Mouse (Mus musculus): ENCODE measurements around the gene Tacr2.
A peak's percentile ranks its signal among the peaks of the same experiment; 100 is the strongest.

The Tacr2 gene

DNA sequence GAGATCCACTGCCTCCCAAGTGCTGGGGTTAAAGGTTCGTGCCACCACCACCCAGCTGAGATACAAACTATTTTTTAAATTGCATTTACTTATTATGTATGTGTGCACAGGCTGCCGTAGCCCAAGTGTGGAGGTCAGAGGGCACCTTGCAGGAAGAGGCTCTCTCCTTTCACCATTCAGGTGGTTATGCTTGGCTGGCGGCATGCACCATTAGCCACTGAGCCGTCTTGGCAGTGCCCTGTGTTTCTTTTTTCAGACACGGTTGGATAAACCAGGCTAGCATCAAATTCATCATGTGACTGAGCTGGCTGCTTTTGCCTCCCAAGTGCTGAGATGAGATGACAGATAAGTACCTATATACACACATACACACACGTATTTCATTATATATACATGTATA is 13.0 kb upstream of the Tacr2 start:
- peak; percentile 57 for DNase-seq (ENCODE audit: low read depth, low spot score)

DNA sequence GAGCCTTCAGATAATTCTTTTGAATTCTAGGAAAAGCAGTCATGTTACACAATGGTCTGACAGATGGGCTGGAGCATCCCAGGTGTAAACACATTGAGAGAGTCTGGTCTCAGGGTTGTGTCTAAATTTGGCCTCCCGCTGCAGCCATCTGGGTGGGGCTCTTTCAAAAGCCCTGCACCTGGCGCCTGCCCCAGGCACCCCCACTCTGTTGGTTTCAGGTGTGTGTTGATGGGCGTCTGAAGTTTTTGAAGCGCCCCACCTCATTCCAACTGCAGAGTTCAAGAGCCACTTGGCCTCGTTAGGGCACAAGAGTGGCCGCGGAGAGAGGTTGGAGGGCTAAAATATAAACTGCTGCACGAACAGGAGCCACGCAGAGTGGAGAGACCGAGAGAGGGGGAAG is 9.9 kb upstream of the Tacr2 start:
- DNase-seq (ENCODE audit: low read depth, low spot score): peak; percentile 75

DNA sequence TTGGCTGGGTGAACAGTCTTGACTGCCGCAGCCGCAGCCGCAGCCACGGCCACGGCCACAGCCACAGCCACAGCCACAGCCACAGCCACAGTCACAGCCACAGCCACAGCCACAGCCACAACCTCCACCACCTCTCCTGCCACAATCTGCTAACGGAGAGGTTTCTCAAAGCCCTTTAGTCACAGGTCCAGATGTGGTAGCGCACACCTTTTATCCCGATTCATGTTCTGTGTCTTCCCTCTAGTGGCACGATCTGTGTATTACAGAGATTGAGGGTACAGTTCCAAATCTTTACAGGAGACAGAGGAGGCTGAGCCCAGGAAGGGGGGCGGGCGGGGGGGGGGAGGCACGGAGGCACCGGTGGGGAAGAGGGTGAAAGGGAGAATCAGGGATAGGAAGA is 9.3 kb upstream of the Tacr2 start:
- peak; percentile 65 for DNase-seq (ENCODE audit: low read depth, low spot score)

DNA sequence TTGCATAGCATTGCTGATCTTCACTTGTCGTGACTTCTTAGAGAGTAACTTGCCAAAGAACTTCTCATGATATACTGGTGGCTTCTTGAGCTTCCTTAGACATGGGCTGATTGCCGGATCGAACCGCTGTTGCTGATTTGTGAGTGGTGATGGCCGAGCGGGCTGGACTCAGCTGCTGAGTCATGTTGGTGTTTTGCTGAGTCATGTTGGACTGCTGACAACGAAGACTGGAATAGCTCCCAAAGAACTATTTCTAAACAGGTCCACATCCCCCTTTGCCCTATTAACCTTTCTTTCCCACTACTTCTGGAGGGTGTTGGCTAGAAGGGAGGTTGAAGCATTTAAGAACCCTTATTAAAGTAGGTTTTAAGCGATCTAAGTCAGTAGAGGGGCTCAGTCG is 8.2 kb upstream of the Tacr2 start:
- no peak for DNase-seq (ENCODE audit: low read depth, low spot score)

DNA sequence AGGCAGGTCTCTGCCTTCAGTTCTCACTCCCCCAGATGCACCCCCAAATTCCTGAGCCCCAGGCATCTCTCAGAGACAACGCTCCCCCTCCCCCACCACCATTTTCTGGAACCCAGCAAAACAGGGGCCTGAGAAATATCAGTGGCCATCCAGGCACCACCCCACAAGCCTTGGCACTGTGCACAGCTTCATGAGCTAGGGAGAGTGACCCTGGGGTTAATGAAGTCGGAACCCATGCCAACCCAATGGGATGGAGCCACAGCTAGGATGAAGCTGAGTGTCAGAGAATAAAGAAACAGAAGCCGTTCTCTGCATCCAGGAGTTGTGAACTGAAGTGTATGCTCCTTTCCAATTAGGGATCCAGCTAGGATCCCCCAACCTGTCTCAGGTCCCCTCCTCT is 5.1 kb upstream of the Tacr2 start:
- no peak for DNase-seq (ENCODE audit: low read depth, low spot score)

DNA sequence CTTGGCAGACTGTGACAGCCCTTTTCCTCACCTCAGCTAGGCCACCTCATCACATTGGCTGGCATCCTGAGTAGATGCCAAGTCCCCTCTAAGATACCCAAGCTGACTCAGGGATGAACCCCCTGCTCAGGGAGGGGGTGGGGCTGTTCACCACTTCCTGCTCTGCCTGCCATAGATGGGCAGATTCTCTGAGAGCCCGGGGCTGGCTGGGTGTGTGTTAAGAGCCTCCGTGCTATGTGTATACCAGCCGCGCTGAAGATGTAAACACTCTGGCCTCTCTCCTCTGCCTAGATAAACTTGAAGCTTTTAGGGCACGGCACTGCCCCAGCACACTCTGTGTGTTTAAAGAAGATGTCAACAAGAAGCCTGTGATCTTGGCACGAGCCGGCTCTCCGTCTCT is 4.4 kb upstream of the Tacr2 start:
- DNase-seq (ENCODE audit: low read depth, low spot score): no peak

DNA sequence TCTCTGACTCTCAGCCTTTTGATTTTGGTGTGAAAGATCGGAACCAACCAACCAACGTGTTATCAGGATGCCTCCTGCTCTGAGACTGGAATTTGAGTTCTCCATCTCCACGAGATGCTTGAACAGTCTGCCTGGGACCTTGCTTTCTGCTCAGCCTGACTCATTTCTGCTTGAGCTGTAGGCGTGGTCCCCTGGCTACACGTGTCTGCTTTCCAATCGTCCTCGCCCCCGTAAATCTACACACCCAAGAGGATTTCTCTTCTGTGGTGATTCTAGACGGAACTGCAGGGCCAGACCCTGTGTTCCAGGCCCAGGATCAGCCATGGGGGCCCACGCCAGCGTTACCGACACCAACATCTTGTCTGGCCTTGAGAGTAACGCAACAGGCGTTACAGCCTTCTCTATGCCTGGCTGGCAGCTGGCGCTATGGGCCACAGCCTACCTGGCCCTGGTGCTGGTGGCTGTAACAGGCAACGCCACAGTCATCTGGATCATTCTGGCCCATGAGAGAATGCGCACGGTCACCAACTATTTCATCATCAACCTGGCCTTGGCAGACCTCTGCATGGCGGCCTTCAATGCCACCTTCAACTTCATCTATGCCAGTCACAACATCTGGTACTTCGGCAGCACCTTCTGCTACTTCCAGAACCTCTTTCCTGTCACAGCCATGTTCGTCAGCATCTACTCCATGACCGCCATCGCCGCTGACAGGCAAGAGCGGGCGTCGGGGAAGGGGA is 428 bp downstream of the Tacr2 start:
- DNase-seq (ENCODE audit: low read depth, low spot score): no peak

DNA sequence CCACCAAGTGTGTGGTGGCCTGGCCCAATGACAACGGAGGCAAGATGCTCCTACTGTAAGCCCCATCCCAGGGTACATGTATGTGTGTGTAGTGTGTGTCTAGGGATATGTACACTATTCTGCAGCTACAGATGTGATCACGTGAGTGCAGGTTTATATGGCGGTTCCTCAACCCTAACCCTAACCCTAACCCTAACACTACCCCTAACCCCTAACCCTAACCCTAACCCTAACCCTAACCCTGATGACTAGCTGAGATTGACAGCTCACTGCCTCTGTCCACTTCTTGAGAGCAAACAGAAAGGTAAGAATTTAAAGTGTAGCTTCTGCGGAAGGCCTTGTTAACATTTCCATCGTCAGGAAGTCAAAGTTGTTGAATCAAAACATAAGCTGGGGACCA is 6.1 kb downstream of the Tacr2 start:
- DNase-seq (ENCODE audit: low read depth, low spot score): no peak

DNA sequence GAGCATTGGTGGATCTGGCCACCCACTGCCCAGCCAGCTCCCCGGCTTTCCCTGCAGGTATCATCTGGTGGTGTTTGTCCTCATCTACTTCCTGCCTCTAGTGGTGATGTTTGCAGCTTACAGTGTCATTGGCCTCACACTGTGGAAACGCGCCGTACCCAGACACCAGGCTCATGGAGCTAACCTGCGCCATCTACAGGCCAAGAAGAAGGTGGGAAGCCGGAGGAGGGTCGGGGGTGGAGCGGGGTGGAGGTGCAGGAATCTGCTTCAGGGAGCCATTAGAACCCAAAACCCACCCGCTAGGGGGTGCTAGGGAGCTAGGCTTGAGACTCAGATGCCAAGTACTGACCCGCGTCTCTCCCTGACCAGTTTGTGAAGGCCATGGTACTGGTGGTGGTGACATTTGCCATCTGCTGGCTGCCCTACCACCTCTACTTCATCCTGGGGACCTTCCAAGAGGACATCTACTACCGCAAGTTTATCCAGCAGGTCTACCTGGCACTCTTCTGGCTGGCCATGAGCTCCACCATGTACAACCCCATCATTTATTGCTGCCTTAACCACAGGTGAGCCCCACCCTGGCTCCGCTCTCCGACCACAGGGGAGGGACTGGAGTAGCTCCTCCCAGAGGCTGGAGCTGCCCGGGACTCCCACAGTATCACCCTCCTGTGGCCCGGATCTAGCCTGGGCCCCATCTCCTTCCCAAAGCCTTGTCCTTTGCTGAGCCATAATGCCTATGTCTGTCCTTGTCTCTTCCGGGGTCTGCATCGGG is 9.1 kb downstream of the Tacr2 start:
- peak; percentile 87 for DNase-seq (ENCODE audit: low read depth, low spot score)

DNA sequence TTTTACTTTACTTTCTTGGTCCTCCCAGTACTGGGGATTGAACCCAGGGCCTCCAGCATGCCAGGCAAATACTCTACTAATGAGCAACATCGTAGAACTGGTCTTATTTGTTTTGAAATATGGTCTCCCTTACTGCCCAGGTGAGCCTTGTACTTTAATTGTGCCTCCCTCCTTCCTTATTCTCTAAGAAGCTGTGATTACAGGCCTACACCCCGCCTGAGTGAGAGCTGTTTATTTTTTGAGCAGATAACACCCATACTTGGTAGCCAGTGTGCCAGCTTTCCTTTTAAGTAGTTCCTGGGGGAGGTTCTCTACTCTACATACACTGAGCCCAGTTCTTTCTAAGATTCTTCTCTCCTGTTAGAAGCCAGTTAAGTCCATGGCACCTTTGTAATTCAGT is 12.1 kb downstream of the Tacr2 start:
- no peak for DNase-seq (ENCODE audit: low read depth, low spot score)

DNA sequence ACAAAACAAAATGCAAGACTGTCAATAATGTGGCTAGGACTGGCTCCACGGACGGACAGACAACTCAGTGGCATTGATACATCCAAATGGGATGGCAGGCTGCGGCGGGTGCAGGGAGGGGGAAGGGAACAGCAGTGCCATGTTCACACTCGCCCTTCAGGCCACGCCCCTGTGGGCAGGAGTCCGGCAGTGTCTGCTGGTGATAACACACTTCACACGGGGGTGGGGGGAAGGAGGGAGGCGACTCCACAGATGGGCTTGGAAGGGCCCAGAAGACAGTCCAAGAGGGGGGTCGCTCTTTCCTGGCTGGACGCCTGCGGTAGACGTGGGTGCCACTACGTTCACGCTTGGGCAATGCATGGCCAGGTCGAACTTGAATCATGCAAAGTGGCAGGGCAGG is 17.0 kb downstream of the Tacr2 start:
- DNase-seq (ENCODE audit: low read depth, low spot score): no peak

DNA sequence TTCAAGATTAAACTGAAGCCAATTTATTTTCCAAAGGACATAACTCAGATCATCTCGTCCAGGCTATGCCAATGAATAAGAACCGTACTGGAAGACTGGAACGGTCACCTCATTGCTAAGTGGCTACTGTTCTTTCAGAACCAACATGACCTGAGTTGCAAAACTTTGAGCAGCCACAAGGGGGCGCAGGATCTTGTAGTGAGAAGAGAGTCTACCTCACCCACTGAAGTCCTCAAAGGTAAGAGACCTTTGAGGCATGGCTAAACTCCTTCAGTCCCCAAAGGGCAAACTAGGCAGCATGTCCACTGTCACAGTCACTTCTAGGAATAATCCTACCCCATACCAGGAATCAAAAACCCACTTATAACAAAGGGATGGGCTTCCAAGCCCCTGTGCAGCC is 23.0 kb downstream of the Tacr2 start:
- DNase-seq (ENCODE audit: low read depth, low spot score): peak; percentile 69

DNA sequence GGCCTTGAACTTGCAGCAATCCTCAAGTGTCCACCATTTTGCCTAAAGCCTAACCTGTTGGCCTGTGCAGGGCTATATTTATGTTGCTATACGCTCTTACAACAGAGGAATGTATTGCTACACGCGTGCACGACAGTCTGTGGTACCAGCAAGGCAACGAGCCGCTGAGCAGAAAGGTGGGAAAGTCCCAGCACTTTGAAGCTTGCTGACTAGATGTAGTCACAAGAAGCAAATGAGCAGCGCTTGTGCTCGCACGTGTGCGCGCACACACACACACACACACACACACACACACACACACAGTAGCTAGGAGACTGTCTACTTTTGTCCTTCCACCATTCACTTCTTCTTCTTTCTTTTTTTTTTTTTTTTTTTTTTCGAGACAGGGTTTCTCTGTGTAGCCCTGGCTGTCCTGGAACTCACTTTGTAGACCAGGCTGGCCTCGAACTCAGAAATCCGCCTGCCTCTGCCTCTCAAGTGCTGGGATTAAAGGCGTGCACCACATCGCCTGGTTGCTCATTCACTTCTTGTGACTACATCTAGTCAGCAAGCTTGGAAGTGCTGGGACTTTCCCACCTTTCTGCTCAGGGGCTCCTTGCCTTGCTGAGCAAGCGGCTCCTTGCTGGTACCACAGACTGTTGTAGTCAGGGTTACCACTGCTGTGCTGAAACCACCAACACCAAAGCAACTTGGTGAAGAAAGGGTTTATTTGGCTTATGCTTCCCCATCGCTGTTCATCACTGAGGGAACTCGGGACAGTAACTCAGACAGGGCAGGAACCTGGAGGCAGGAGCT is 25.5 kb downstream of the Tacr2 start:
- DNase-seq (ENCODE audit: low read depth, low spot score): no peak

DNA sequence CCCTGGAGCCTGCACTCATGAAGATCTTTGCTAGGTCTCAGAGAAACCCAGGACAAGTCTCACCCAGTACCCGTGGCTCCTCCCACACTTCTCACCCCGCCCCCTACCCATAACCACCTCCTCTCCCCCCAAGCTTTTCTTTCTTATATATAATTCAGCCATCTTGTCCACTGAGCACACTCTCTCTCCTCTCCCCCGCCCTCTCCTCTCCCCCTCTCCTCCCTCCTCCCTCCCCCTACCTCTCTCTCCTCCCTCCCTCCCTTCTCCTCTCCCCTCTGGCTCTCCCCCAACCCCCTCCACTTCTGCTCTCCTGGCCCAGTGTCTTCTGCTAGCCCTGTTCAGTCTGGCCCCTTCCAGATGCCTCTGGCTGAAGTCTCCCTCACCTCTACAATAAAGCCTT is 26.8 kb downstream of the Tacr2 start:
- DNase-seq (ENCODE audit: low read depth, low spot score): no peak

DNA sequence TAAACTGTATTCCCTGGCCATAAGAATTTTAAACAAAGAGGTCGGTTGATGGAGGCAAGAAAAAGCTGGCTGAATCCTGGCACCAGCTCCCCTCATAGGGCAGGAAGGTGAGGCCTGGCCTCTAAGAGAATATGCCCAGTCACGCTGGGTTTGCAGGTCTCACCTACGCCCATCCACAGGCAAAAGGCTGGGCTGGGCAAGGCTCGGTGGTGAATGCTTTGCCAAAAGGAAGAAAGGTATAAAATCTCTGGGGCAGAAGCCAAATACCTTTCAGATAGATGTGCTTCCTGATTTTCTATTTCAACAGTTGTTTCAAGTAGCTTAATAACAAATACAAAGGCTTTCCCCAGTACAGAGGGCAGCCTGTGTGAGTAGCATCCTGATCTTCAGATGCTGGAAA is 27.4 kb downstream of the Tacr2 start:
- no peak for DNase-seq (ENCODE audit: low read depth, low spot score)

DNA sequence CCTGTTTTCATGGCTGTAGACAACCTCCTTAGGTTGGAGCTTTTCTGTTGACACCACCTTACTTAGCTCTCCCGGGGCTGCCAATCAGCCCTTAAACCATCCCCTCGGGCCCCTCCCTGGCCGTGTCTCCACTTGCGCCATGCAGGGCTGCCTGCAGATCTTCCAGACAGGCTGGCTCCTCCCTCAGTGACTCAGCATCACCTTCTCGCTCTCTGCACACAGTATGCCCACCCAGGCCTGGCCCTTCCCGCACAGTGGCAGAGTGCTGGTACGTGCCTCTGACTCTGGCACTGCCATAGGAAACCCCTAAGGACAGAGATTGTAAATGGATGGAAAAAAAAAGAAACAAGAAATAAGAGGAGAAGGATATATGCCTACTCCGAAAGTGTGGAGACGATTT is 30.5 kb downstream of the Tacr2 start:
- DNase-seq (ENCODE audit: low read depth, low spot score): no peak

DNA sequence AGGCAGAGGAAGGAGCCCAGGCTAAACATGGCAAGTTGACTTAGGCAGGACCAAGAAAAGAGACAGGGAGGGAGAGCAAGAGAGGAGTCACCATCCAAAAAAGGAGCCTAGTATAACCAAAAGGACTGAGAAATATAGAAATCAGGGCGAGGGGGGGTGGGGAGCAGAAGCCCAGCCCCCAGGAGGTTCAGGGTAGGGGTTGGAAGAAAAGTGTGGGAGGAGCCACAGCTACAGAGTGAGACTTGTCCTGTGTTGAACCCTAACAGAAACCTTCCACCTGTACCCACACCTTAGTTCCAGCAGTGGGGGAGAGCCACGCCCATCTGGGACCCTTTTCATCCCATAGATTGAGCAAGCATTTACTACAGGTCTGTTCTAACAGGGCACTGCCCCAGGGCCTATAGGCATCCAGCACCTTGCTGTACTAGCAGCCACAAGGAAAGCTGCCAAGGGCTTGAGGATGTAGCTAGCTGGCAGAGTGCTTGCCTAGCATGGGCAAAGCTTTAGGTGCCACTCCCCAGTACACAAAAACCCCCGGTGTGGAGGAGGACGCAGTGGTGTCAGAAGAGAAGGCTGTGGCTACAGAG is 31.1 kb downstream of the Tacr2 start:
- DNase-seq (ENCODE audit: low read depth, low spot score): no peak

DNA sequence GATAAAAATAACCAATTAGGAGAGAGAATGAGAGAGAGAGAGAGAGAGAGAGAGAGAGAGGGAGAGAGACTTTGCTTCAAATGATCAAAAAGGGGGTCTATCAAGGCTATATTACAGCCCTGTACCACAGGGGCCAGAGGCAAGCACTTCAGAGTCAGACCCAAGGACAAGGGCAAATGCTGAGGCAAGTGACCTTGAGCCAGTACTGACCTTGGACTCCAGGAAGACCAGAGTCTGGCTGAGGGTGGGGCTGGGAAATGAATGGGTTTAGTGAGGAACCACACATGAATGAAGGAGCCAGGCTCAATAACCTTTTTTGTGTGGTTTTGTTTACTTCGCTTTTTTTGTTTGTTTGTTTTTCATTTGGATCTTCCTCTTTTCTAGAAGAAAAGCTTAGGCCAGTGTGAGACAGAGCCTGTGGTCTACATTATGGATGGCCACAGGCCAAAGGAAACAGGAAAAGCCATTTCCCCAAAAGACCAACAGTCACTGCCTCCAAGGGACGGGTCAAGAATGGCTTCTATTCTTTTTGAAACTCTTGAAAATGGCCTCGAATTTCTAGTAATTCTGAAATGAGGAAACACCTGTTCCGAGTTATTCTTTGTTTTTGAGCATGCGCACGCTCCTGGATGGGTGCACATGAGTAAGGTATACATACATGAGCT is 35.4 kb downstream of the Tacr2 start:
- no peak for DNase-seq (ENCODE audit: low read depth, low spot score)

DNA sequence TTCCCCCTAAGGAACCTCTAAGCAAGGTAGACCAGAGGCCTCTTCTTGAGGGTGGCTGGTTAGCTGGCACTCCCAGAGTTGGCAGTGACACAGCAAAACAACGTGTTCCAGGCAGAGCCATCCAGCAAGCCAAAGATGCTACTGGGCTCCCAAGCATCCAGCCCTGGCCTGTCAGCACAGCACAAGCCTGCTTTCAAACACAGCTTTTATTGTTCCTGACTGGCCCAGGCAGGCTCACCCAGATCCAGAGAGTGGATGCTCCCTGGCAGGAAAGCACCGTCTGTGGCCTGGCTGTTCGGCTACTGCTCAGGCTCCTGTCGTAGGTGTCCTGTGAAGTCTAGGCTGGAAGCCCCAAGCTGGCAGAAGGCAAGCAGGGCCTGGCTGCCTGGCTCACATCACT is 41.9 kb downstream of the Tacr2 start:
- DNase-seq (ENCODE audit: low read depth, low spot score): no peak

DNA sequence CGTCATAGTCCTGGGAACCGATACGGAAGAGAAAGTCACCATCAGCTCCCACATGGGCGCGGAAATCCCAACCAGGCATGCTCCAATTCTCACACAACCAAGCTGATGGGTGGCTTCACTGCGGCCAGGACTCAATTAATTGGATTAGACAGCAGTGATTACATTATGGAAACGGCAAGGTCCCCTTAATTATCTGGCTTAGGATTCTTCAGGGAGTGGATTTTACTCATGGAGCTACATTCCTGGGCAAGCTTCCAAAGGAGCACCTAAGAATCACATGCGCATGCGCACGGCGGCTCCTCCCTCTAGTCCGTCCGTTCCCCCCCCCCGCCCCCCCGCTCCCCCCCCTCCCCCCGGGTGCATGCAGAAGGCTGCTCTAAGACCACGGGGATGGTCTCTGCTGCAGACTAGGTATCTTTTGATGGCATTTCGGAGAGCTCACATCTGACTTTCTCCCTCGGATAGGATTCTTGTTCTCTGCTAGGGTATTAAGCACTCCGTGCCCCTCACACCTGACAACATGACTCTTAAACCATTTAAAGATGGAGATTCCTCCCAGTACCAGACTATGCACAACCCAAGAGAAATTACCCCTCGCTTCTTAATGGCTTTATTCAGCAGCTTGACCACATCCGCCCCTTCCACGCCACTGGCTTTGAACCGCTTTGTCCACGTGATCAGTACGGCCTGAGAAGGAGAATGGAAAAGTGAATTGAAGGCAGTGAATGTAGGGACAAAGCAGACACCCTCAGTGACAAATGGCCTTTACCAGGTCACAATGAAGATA is 44.0 kb downstream of the Tacr2 start:
- no peak for DNase-seq (ENCODE audit: low read depth, low spot score)

Data from A20 (cell line).